Mouse (Mus musculus) 3T3-L1 (cell line): ENCODE results near the gene Anp32e.
"Not testable (repeated sequence)": the region's sequence is repeated elsewhere in the genome, so short reads cannot be mapped to it uniquely, and the experiment has no call there.

Source experiments
- DNase-seq: peaks from one replicate; pipeline ENCODE4 v3.0.0-alpha.2; 2015; ENCODE audit warnings: low read depth, low spot score

The Anp32e gene

DNA sequence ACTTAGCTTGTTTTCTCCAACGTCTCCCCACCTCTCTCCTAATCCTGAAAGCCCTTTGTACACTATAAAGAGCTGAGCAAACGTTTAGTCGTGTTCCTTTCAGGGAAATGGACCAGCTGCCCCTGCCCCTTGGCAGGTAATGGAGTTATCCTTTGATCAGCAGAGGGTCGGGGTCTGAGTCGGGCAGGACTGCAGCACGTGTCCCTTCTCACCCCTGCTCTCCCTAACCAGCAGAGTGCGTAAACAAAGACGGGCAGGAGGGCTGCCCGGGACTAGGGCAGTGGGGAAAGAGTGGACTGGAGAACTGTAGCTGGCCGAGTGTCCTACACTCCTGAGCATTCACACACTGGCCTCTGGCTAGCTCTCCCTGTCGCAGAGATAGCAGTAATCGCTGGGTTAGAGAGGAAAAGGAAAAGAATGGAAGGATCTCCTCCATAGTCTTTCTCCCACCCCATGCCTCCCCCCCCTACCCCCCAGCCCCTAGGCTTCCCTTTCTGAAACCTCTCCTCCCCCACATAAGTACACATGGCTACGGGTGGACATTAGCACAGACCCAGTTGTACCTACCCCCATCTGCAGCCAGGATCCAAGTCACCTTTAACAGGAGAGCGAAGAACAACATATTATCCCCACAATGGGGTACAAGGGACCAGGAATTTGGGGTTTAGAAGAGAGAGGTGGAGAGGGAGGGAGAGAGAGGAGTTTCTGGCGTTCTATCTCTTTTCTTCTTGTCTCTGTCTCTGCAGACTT is 25.1 kb upstream of the Anp32e start:
- DNase-seq: no peak

DNA sequence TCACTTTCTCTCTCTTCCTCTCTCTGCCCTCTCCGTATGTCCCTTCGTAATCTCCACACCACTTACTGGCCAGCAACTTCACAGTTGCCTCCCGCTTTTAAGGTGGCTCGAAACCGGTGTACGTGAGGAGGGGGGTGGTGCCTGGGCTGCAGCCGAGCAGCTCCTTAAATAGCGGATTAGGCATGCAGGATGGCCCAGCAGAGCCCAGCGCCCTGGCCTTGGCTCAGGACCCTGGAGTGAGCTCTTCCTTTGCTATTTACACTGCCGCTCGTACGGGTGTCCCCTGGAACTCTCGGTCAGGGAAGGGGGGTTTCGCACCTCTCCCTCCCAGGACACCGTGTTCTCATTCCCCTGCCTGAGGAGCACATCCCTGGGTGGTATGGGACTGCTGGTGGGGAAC is 24.5 kb upstream of the Anp32e start, which contains the start of gene Car14:
Car14 (minus strand) TSS at position 124 of the 400 bp plus-strand sequence.
- DNase-seq: no peak

DNA sequence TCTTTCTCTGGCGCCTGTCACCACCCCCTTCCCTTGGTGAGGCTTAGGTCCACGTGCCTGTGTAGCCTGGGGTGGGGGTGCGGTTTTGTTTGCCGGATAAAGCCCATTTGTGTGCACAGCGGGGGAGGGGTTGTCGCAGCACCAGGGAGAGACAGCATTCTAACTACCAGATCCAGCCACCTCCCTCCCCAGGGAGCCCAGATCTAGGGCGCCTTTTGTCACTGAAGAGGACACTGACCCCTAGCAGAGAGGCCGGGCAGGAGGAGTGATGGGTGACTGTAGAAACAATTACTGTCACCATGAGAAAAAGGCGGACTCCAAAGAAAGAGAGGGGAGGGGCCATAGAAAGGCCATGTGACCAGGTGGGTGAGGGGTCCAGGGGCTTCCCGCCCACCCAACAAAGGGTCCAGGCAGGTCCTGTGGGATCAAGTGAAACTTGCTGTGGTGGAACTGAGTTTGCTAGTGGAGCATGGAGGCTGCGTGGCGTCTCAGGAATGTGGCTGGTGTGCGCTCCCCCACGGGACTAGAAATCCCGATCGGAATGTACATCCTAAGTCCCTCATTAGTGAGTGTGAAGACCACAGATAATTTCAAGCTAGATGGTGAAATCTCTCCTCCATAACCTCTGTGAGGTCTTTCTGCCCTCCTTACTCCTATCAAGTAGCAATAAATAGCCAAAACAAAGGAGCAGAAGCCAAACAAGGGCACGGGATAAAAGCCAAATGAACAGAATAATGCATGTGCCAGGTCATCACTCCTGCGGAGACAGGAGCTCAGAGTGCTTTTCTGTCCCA is 23.7 kb upstream of the Anp32e start:
- DNase-seq: peak; percentile 51

DNA sequence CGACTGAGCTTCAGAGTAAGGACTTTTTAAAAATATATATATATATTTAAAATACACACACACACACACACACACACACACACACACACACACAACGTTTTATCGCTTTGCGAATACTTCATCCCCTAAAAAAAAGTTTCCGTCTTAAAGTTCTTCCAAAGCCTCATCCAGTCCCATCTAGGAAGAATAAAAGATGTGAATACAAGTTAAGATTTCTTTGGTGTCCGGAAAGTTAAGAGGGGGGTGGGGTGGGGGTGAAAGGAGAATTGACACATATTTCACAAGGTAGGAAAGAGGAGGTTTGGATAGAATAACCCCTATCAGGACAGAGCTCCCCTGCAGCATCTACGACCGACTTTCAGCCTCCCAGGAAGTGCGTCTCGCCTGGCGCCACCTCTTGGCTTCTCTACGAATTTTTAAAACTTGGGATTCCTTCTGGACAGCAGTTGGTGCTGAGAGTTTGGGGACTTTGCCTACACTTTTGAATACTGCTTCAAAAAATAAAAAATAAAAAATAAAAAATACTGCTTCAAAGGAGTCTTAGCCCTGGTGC is 23.0 kb upstream of the Anp32e start:
- DNase-seq: peak; percentile 86

DNA sequence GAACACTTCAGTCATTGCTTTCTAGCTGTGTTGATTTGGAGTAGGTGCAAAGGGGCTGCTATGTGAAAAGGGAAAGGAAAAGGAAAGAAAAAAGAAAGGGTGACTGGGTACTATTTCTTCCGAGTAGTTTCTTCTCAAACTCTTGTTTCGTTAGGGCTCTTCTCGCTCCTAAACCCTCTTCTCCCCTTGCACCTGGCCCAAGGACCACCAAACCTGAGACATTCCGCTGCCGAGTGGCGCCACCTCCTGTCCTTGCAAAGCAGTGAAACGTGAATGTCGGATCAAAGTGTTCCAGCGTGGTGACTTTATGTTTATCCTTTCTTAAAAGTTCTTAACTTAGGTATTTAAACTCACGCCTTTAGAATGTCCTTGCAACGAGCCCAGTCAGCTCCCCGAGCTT is 22.2 kb upstream of the Anp32e start:
- DNase-seq: peak; percentile 54

DNA sequence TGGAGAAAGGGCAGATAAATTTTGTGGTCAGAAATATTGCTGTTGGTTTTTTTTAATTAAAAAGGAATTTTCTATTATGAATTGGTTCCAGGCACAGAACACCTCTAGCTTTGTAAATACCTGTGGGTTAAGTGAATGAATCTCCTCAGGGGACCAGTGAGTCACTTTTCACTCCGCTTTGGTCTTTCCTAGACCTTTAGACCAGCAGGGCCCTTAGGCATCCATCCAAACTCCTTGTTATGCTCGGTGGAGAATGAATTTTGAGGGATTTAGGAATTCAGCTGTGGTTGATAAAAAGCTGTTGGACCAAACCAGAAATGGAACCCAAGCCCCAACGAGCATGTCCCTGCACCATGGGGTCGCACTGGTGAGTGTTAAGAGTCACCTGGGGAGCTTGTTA is 21.4 kb upstream of the Anp32e start:
- peak; percentile 75 for DNase-seq

DNA sequence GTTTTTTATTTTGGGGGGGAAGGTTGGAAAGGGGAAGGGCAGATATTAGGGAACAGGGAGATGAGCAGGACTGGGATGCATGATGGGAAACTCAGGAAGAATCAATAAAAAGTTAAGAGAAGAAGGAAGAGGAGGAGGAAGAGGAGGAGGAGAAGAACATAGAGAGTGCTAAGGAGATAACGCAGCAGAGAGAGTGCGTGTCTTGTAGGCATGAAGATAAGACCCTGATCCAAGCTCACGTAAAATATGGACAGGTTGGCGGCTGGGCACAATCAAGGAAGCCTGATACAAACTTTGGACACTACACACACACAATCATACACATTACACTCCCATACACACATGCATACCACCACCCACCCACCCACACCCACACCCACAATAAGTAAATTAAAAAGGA is 14.3 kb upstream of the Anp32e start:
- no peak for DNase-seq

DNA sequence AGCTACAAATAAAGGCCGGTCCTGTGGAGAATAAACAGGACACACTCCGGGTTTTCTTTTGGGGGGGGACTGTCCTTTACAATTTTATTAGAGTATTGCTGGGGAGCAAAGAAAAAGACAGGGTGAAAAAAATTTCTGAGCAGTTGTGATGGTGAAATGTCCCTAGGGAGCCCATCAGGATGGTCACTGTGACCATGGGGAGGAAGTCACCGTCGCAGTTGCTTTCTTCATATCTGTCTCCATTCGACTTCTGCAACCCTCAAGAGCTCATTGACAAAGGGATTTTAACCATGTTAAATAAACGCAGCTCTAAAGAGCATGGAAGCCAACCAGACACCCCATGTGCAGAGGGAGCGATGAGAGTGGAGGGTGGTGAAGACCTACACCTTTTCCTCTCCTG is 12.3 kb upstream of the Anp32e start:
- no peak for DNase-seq

DNA sequence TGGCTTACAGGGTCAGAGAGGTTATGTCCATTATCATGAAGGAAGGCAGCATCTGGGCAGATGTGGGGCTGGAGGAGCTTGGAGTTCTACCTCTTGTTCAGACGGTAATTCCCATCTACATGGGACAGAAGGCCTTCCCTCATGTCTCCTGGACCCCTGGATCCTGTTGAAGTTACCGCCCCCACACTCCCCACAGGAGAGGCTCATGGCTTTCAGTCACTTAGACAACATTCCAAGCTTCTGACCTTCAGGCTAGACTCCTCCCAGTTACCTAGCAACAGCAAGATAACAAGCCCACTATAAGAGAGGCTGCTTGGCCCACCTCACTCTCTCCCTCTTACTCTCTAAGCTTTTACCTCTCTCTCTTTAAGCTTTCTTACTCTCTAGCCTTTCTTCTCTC is 8.5 kb upstream of the Anp32e start:
- DNase-seq: not testable (repeated sequence)

DNA sequence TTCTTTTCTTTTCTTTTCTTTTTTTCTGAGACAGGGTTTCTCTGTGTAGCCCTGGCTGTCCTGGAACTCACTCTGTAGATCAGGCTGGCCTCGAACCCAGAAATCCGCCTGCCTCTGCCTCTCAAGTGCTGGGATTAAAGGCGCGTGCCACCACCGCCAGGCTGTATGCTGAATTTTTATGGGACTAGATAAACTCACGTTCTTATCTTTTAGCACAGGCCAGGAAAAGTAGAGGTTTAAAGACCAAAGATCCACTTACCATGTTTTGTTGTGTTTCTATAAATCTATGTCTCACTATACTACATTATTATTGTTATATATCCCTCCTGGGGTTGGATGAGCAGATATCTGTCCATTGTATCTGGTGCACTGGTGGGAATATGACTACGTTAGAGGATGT is 5.6 kb upstream of the Anp32e start:
- not testable (repeated sequence) for DNase-seq

DNA sequence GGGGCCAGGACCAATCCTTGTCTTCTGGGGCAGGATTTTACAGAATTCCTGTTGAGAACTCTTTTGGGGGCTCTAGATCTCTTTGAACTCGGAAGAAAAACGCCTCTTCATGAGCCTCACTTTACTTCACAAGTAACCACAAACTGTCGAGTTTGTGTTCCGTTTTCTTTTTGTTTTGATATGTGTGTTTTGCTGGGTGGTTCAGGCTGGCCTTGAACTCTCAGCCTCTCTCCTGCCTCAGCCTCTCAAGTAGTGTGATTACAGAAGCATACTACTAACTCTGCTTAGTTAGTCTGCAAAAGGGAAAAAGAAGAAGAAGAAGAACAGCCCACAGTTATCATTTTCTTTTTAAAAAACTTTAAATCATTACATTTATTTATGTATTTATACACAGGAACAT is 4.9 kb upstream of the Anp32e start:
- DNase-seq: no peak

DNA sequence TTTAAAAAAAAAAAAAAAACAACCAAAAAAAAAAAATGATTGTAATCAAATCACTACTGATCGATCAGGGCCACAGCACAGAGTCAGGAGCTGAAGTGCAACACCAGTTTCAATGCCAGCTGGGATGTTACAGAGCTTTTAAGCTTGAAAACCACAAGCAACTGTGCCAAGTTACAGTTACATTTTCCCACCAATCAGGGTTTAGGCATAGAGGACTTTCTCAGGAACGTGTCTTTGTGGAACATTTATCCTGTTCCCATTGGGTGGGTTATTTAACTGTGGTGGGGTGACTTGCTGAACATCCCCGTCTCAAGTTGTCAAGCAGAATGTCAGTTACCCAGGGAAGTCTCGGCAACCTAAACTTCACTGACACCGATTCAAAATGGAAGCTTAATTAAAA is 4.0 kb upstream of the Anp32e start:
- no peak for DNase-seq

DNA sequence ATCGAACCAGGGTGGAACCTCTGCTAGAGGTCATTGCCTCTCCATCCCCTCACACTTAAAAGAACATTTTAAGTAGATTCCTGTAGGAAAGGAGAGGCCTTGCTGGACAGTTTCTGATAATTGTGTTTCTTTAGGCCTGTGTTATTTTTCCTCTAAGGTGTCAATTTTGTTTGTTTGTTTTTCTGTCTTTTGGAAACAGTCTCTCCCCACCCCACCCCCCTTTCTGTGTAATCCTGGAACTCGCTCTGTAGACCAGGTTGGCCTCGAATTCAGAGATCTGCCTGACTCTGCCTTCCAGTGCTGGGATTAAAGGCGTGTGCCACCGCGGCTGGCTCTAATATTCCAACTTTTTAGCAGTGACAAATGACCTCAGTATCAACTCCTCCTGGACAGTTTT is 787 bp upstream of the Anp32e start:
- DNase-seq: no peak

DNA sequence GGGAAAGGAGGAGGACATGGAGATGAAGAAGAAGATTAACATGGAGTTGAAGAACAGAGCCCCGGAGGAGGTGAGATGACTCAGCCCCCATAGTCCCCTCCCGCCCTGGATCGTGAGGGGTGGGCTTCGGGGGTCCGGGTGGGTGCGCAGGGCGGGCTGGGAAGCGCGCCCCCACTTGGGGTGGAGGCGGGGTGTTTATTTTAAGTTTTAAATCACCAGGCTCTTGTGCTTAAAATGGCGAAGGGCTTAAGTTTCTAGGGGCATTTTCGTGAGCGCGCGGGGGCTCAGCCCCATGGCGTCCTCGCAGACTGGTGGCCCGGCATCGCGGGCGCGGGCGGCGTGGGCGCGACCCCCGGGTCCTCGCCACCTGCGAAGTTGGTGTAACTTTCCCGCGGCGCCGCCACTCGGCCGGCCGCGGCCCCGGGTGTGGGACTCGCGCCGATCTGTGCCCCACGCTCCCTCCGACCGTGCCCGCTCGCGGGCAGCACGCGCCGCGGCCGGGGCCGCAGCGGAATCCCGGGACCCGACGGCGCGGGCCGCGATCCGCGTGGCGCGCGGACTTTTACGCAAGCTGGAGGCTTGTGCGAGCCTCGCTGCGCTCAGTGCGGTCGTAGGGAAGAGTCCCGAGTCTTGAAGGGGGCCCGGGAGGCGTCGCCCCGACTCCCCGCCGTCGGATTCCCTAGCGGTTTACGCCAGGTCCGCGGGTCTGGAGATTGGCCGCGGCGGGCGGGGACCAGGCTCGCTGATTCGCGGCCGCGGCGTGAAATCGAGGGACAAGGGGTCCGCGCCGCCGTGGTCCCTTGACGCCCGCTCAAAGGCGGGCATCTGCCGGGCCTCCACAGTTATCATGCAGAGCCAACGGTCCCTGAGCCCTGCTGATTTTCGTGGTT is 780 bp downstream of the Anp32e start:
- no peak for DNase-seq

DNA sequence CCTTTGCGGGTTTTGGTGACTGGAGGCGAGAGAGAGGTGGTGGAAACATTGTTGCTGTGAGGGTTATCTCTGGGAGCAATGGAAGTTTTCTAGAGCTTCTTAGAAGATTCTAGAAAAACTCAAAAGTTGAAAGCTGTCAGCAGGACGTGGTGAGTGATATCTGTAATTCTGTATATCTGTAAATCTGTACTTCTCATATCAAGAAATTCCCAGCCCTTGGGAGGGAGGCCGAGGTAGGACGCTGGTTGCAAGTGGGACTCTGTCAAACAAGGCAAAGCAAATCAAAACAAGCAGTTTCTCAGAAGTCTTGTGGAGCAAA is 1.4 kb downstream of the Anp32e start:
- DNase-seq: peak; percentile 47

DNA sequence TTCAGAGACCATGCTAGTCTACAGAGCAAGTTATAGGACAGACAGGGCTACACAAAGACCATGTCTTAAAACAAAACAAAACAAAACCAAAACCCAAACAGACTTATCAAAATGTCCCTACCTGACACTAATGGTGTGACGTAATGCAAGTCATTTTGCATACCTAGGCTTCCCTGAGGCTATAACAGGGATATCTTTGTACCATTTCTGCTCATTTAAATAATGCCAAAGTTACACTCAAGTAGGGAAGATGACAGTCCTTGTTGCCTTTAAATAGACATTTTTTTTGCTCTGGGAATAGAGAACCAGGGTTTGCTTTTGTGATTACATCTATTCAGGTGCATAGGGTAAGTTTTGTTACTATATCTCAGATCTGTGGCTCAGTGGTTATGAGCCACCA is 2.4 kb downstream of the Anp32e start:
- DNase-seq: no peak

DNA sequence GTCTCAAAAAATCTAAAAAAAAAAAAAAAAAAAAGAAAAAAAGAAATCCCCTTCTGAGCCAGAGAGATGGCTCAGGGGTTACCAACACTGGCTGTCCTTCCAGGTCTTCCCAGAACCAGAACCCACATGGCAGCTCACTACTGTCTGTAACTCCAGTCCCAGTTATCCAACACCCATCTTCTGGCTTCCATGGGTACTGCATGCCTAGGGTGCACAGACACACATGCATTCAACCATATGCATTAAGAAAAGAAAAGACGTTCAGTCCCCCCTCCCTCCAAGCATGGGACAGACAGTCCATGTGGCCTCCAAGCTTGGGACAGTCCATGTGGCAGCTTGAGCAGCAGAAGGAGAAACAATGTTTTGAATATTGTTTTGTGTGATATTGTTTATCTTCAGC is 3.1 kb downstream of the Anp32e start:
- peak; percentile 46 for DNase-seq

DNA sequence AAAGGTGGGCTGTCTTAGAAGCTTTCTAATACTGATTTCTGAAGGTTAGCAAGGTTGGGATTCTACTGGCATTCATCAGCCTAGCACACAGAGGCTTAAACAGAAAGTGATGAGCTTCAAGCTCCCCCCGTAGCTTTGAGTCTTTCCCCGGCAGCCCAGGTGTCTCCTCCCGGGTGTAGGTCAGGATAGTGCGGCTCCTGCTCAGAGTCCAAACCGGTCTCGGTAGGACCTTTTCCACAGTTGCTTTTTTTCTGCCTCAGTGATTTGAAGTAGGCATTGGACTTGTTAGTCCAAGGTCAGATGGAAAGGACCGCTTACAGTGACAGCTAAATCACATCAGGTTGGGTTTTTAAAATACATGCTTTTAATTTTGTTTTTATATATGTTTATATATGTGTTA is 3.5 kb downstream of the Anp32e start:
- DNase-seq: no peak

DNA sequence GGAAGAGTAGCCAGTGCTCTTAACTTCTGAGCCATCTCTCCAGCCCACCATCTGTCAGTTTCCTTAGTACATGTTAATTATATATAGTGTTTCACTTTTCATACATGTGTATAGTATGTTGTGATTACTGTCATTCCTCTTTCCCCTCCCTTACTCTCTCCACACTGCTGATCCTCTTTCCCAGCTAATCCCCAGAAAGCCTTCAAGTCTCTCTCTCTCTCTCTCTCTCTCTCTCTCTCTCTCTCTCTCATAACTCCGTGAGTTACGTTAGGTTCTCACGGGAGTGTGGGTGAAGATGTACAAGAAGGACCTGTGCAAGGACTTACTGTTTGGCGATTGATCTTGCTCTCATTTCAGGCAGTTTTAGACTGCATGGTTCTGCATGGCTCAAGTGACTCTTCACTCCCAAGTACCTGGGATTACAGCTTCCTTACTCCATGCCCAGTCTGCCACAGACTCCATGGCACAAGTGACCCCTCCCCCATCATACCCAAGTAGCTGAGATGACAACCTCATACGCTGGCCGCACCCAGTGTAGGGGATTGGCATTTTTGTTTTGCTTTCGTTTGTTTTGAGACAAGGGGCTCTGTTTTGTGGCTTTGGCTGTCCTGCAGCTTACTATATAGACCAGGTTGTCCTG is 4.2 kb downstream of the Anp32e start:
- DNase-seq: no peak

DNA sequence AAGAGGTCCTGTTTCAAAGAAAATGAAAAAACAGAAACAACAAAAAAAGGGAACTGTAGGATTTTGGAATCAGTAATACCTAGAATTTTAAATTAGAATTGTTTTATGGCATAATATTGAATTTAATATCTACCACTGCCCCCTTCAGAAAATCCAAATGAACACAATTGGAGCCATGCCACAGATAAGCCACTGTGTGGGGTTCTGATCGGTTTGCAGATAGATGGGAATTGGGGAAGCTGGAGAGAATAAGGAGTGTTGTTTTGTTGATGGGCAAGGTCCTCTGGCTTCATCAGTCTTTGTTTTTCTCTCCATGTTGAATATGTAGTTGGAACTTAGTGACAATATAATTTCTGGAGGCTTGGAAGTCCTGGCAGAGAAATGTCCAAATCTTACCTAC is 5.4 kb downstream of the Anp32e start:
- DNase-seq: no peak

DNA sequence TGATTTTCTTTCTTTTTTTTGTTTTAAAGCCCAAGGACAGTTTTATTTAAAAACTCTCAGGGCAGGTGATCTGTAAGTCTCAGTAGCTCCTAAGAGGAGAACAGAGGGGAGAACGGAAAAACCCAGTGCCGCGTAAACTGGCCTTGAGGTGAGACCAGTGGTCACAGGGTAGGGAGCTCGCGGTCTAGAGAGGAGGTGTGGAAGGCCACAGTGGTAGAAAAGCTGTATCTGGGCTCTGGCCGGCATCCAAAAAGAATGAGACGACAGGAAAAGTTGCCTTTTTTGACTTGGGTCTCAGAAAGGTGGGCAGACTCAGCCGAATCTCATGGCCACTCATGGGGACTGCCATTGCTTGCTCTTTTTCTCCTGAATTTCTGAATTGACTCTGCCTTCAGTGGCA is 9.2 kb downstream of the Anp32e start:
- no peak for DNase-seq

DNA sequence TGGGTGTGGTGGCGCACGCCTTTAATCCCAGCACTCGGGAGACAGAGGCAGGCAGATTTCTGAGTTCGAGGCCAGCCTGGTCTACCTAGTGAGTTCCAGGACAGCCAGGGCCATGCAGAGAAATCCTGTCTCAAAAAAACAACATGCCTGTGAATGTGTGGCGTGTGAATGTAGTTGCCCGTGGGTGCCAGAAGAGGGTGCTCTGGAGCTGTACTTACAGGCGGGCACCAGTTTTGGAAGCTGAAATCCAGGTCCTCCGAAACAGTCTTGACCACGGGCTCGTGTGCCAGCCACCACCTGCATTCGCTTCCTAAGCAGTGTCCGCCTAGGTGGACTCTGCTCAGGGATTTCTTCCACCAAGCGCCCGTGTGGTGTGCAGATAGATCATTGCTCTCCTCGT is 9.8 kb downstream of the Anp32e start:
- peak; percentile 27 for DNase-seq
